Mouse (Mus musculus) heart, adult 2 months (tissue): ENCODE measurements around the gene Fhit. TPM values are rescaled to one million over a fixed set of nuclear protein-coding genes. Genes with fewer than 3 reads are reported as not detected.
A peak's percentile ranks its signal among the peaks of the same experiment; 100 is the strongest.
"Not testable (repeated sequence)": the region's sequence is repeated elsewhere in the genome, so short reads cannot be mapped to it uniquely, and the experiment has no call there.

Source experiments
- DNase-seq, 2 experiments: peaks; one replicate each; pipeline ENCODE4 v3.0.0; 2021
- H3K27ac ChIP-seq: fragments of 200-600 bp; 2 replicates; pipeline ENCODE4 v1.8.1; 2022
- H3K27me3 ChIP-seq: fragments of 200-500 bp; 2 replicates; pipeline ENCODE4 v1.6.1; 2012; ENCODE audit warnings: mild to moderate bottlenecking, low read length, inconsistent platforms, mixed read lengths; ENCODE audit not compliant: control insufficient read depth, insufficient read depth
- H3K36me3 ChIP-seq: fragments of 200-500 bp; 2 replicates; pipeline ENCODE4 v1.6.1; 2012; ENCODE audit warnings: low read length, inconsistent platforms; ENCODE audit not compliant: control insufficient read depth, insufficient read depth
- H3K4me1 ChIP-seq: fragments of 200-500 bp; 2 replicates; pipeline ENCODE4 v1.6.1; 2011; ENCODE audit warnings: low read length; ENCODE audit not compliant: control insufficient read depth, insufficient read depth
- H3K4me3 ChIP-seq: fragments of 200-600 bp; 2 replicates; pipeline ENCODE4 v1.8.1; 2022
- H3K79me2 ChIP-seq: fragments of 200-500 bp; replicated peaks from 2 replicates; pipeline ENCODE4 v1.6.1; 2012; ENCODE audit warnings: mild to moderate bottlenecking, inconsistent platforms, low read length, moderate library complexity, mixed read lengths; ENCODE audit not compliant: control insufficient read depth, insufficient read depth
- H3K9ac ChIP-seq: fragments of 200-500 bp; 2 replicates; pipeline ENCODE4 v1.6.1; 2012; ENCODE audit warnings: low read depth, mild to moderate bottlenecking, control low read depth, inconsistent platforms, low read length, mixed read lengths
- CTCF ChIP-seq: fragments of 200-600 bp; IDR thresholded peaks from 2 replicates; pipeline ENCODE4 v1.8.1; 2022; ENCODE audit warnings: antibody characterized with exemption, mild to moderate bottlenecking, moderate library complexity
- EP300 ChIP-seq: fragments of 200-500 bp; IDR thresholded peaks from 2 replicates; pipeline ENCODE4 v1.6.1; 2011; ENCODE audit warnings: low read depth, low read length, control low read depth; ENCODE audit not compliant: insufficient read depth
- POLR2A ChIP-seq: fragments of 200-500 bp; IDR thresholded peaks from 2 replicates; pipeline ENCODE4 v1.6.1; 2011; ENCODE audit warnings: mild to moderate bottlenecking, low read depth, low read length, control low read depth; ENCODE audit not compliant: insufficient read depth
- WGBS: fragments of 180-500 bp; shearing (Covaris S2); methylation state at CpG from one replicate; pipeline ENCODE4 v1.1.7; 2018; 5-methylcytosine and 5-hydroxymethylcytosine counted together
- intact Hi-C: fragments of 180-260 bp; cut with DNase I; formaldehyde crosslinking; loops from one replicate; pipeline ENCODE4 v1.15.1; 2025
- polyA plus RNA-seq: library from polyadenylated mRNA; depleted of rRNA; stranded (reverse); fragments of >200 nt; gene quantifications from 2 replicates; pipeline ENCODE4 v1.2.3, GENCODE M21; 2012
- total RNA-seq, 2 experiments: library from RNA; stranded (reverse); gene quantifications; 2 replicates each; pipeline ENCODE4 v1.2.3; 2021

The Fhit gene
- total and polyA plus RNA-seq, 3 experiments: 1.7 to 2.3 (median 1.7) TPM

- TF ChIP-seq EP300 (no peak), POLR2A (no peak), CTCF (no peak)
- no peaks in the 10 kb centered on the region for H3K36me3 ChIP-seq
- 79% methylated on average over 3 of the region's 3 CpGs for WGBS
- no peaks in the 10 kb centered on the region for H3K27me3 ChIP-seq
- H3K79me2 ChIP-seq: no peaks in the 10 kb centered on the region
- no peak overlapping the region for H3K27ac ChIP-seq
- no peak overlapping the region for H3K4me3 ChIP-seq
- H3K4me1 ChIP-seq: no peaks in the 10 kb centered on the region
- intact Hi-C loops: no loop called here
- no peak overlapping the region for H3K9ac ChIP-seq
- DNase-seq: no peak
Observed at GRCm38 (mm10) chr14:11085596-11085995, 76.2 kb downstream of the Fhit start.

GRCm38 (mm10) chr14:11083946-11084345 is 77.9 kb downstream of the Fhit start:
- H3K27ac ChIP-seq: no peak overlapping the region
- H3K4me3 ChIP-seq: no peak overlapping the region
- H3K9ac ChIP-seq: no peak overlapping the region
- no peaks in the 10 kb centered on the region for H3K4me1 ChIP-seq
- intact Hi-C loops: no loop called here
- no peaks in the 10 kb centered on the region for H3K36me3 ChIP-seq
- H3K79me2 ChIP-seq: no peaks in the 10 kb centered on the region
- TF ChIP-seq POLR2A (no peak), CTCF (no peak), EP300 (no peak)
- no peaks in the 10 kb centered on the region for H3K27me3 ChIP-seq
- peak; percentile 4 to 22 for DNase-seq
- WGBS: 42% methylated on average over 3 of the region's 3 CpGs

- Histone ChIP-seq H3K36me3 (no peaks in the 10 kb centered on the region), H3K4me1 (no peaks in the 10 kb centered on the region), H3K27ac (no peak overlapping the region), H3K4me3 (no peak overlapping the region), H3K79me2 (no peaks in the 10 kb centered on the region), H3K27me3 (no peaks in the 10 kb centered on the region), H3K9ac (no peak overlapping the region)
- intact Hi-C loops: no loop called here
- no peak for TF ChIP-seq CTCF
- no peak for TF ChIP-seq EP300
- TF ChIP-seq POLR2A: no peak
- WGBS: 67% methylated on average over 5 of the region's 5 CpGs
- DNase-seq: no peak
Observed at GRCm38 (mm10) chr14:11083462-11083861, 78.4 kb downstream of the Fhit start.

- TF ChIP-seq CTCF: no peak
- no peak for TF ChIP-seq EP300
- TF ChIP-seq POLR2A: no peak
- H3K4me3 ChIP-seq: no peak overlapping the region
- no peak for DNase-seq
- 72% methylated on average over 2 of the region's 2 CpGs for WGBS
- H3K27ac ChIP-seq: no peak overlapping the region
- no peaks in the 10 kb centered on the region for H3K79me2 ChIP-seq
- H3K4me1 ChIP-seq: no peaks in the 10 kb centered on the region
- H3K36me3 ChIP-seq: no peaks in the 10 kb centered on the region
- H3K9ac ChIP-seq: no peak overlapping the region
- H3K27me3 ChIP-seq: no peaks in the 10 kb centered on the region
- intact Hi-C loops: no loop called here
Observed at GRCm38 (mm10) chr14:11063594-11063993, 98.2 kb downstream of the Fhit start.

GRCm38 (mm10) chr14:11060221-11060620 is 101.6 kb downstream of the Fhit start:
- TF ChIP-seq CTCF (no peak), POLR2A (no peak), EP300 (no peak)
- H3K79me2 ChIP-seq: no peaks in the 10 kb centered on the region
- no peak for DNase-seq
- no peak overlapping the region for H3K27ac ChIP-seq
- H3K36me3 ChIP-seq: no peaks in the 10 kb centered on the region
- H3K4me3 ChIP-seq: no peak overlapping the region
- H3K4me1 ChIP-seq: no peaks in the 10 kb centered on the region
- intact Hi-C loops: no loop called here
- no peaks in the 10 kb centered on the region for H3K27me3 ChIP-seq
- H3K9ac ChIP-seq: no peak overlapping the region

- H3K27ac ChIP-seq, H3K4me3 ChIP-seq, H3K36me3 ChIP-seq, H3K27me3 ChIP-seq, H3K4me1 ChIP-seq, H3K9ac ChIP-seq, DNase-seq, intact Hi-C loops, H3K79me2 ChIP-seq: not testable (repeated sequence)
- 79% methylated on average over 8 of the region's 8 CpGs for WGBS
Observed at GRCm38 (mm10) chr14:11039503-11040300, 122.1 kb downstream of the Fhit start.
